Mouse (Mus musculus) lung, postnatal 0 days (tissue): ENCODE measurements at regions not wholly inside any gene's neighbourhood (a gene's known extent, or its start where the extent isn't known, plus 50 kb on each side); places are given as distances from the start of the nearest gene placed in this dataset.

ENCODE experiments used
- ATAC-seq: fragments of 200-750 bp; cut with Nextera tagmentation; 2 replicates; pipeline ENCODE4 v1.8.0; 2017; ENCODE audit warnings: moderate library complexity
- DNase-seq: peaks from one replicate; pipeline ENCODE4 v3.0.0-alpha.2; 2016; ENCODE audit warnings: low spot score
- H3K27ac ChIP-seq: fragments of 300-500 bp; sonication (generic); 2 replicates; pipeline ENCODE4 v1.5.1; 2014; ENCODE audit warnings: antibody characterized with exemption, mild to moderate bottlenecking, low read length, mixed read lengths
- H3K27me3 ChIP-seq: fragments of 300-500 bp; sonication (generic); replicated peaks from 2 replicates; pipeline ENCODE4 v1.6.1; 2014; ENCODE audit warnings: low read length, mixed read lengths; ENCODE audit not compliant: insufficient read depth
- H3K36me3 ChIP-seq: fragments of 300-500 bp; sonication (generic); 2 replicates; pipeline ENCODE4 v1.6.1; 2014; ENCODE audit warnings: low read length, mixed read lengths; ENCODE audit not compliant: insufficient read depth
- H3K4me1 ChIP-seq: fragments of 300-500 bp; sonication (generic); 2 replicates; pipeline ENCODE4 v1.6.1; 2014; ENCODE audit warnings: antibody characterized with exemption, low read depth, low read length, mixed read lengths; ENCODE audit not compliant: insufficient read depth
- H3K4me2 ChIP-seq: fragments of 300-500 bp; sonication (generic); replicated peaks from 2 replicates; pipeline ENCODE4 v1.6.1; 2014; ENCODE audit warnings: low read depth, mild to moderate bottlenecking, low read length, moderate library complexity, mixed read lengths
- H3K4me3 ChIP-seq: fragments of 300-500 bp; sonication (generic); 2 replicates; pipeline ENCODE4 v1.5.1; 2014; ENCODE audit warnings: low read depth, low read length
- H3K9ac ChIP-seq: fragments of 300-500 bp; sonication (generic); replicated peaks from 2 replicates; pipeline ENCODE4 v1.6.1; 2014; ENCODE audit warnings: low read depth, mild to moderate bottlenecking
- H3K9me3 ChIP-seq: fragments of 300-500 bp; sonication (generic); 2 replicates; pipeline ENCODE4 v1.6.1; 2016; ENCODE audit warnings: low read length, mixed read lengths
- CTCF ChIP-seq: IDR thresholded peaks from 2 replicates; pipeline ENCODE4 v1.5.1; 2016; ENCODE audit warnings: antibody characterized with exemption, mild to moderate bottlenecking
- EP300 ChIP-seq: IDR thresholded peaks from 2 replicates; pipeline ENCODE4 v1.6.1; 2016; ENCODE audit warnings: antibody characterized with exemption, mild to moderate bottlenecking, control low read depth
- WGBS: fragments of 180-500 bp; shearing (Covaris S2); extraction: QIAGEN DNeasy Blood & Tissue Kit; methylation state at CpG from one replicate; pipeline ENCODE4 v1.1.7; 2014; 5-methylcytosine and 5-hydroxymethylcytosine counted together

GRCm38 (mm10) chr12:107262516-107262915 is 225.9 kb upstream of the 3110018I06Rik start:
- H3K9ac ChIP-seq, result no peak overlapping the region
- H3K4me2 ChIP-seq, result no peak overlapping the region
- no peak overlapping the region for H3K4me3 ChIP-seq
- H3K9me3 ChIP-seq, result no peaks in the 10 kb centered on the region
- H3K27ac ChIP-seq, result no peak overlapping the region
- WGBS, result 58% methylated on average over 4 of the region's 4 CpGs
- TF ChIP-seq CTCF (no peak), EP300 (no peak)
- DNase-seq, result no peak
- no peak for ATAC-seq
- no peaks in the 10 kb centered on the region for H3K27me3 ChIP-seq
- H3K4me1 ChIP-seq, result no peaks in the 10 kb centered on the region
- no peaks in the 10 kb centered on the region for H3K36me3 ChIP-seq

DNA sequence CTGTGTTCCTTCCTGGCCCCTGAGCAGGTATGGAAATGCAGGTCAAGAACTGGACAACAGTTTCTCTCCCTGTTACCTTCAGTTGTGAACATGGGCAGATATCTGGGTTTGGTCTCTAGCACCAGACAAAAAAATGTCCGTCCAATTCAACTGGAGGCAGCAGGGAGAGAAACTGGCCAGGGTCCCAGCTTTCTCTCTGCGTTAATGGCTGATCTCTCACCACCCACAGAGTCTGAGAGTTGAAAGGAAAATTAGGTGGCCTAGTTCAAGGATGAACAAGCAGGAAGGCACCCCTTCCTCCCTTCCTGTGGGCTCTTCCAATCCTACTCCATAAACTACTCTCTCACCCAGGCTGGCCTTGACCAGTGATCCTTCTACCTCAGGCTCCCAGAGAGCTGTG is 221.7 kb upstream of the 3110018I06Rik start:
- Histone ChIP-seq H3K9ac (no peak overlapping the region), H3K27me3 (no peaks in the 10 kb centered on the region), H3K9me3 (no peaks in the 10 kb centered on the region), H3K36me3 (no peaks in the 10 kb centered on the region), H3K4me2 (no peak overlapping the region), H3K4me3 (no peak overlapping the region), H3K4me1 (no peaks in the 10 kb centered on the region), H3K27ac (no peak overlapping the region)
- ATAC-seq (no peak), DNase-seq (no peak)
- TF ChIP-seq CTCF (no peak), EP300 (no peak)
- WGBS, result 61% methylated on average over 2 of the region's 2 CpGs

DNA sequence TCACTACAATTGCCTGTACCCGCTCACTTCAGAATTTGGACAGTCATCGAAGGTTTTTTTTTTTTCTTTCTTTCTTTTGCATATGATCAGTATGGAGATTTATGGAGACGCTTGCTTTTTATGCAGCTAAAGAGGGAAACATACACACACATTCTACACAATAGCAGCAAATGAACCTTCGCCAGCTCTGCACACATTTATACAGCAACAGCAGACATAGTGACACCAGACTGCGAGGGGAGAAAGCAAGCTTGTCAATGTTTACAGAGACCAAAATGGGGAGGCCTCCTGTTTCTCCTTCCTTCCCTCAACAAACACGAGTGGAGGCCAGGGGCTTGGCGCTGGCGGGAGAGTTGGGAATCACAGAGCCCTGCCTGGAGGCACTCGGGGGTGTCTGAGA is 202.8 kb upstream of the 3110018I06Rik start:
- 50% methylated on average over 9 of the region's 9 CpGs for whole genome bisulfite sequencing
- H3K27me3 ChIP-seq, result no peaks in the 10 kb centered on the region
- H3K4me2 ChIP-seq, result no peak overlapping the region

GRCm38 (mm10) chr12:107291377-107291776 is 197.1 kb upstream of the 3110018I06Rik start:
- TF ChIP-seq EP300 (no peak), CTCF (no peak)
- Histone ChIP-seq H3K9me3 (no peaks in the 10 kb centered on the region), H3K36me3 (no peaks in the 10 kb centered on the region), H3K4me3 (no peak overlapping the region), H3K4me1 (no peaks in the 10 kb centered on the region), H3K27ac (no peak overlapping the region), H3K27me3 (no peaks in the 10 kb centered on the region), H3K9ac (no peak overlapping the region), H3K4me2 (no peak overlapping the region)
- 66% methylated on average over 5 of the region's 5 CpGs for WGBS
- DNase-seq (no peak), ATAC-seq (no peak)

More for the DNA sequence above, 202.8 kb upstream of the 3110018I06Rik start:
- H3K4me3 ChIP-seq, result no peak overlapping the region
- ATAC-seq (no peak), DNase-seq (no peak)
- no peaks in the 10 kb centered on the region for H3K36me3 ChIP-seq
- no peak overlapping the region for H3K9ac ChIP-seq
- TF ChIP-seq EP300 (no peak), CTCF (no peak)
- H3K9me3 ChIP-seq, result no peaks in the 10 kb centered on the region
- no peaks in the 10 kb centered on the region for H3K4me1 ChIP-seq
- H3K27ac ChIP-seq, result no peak overlapping the region

DNA sequence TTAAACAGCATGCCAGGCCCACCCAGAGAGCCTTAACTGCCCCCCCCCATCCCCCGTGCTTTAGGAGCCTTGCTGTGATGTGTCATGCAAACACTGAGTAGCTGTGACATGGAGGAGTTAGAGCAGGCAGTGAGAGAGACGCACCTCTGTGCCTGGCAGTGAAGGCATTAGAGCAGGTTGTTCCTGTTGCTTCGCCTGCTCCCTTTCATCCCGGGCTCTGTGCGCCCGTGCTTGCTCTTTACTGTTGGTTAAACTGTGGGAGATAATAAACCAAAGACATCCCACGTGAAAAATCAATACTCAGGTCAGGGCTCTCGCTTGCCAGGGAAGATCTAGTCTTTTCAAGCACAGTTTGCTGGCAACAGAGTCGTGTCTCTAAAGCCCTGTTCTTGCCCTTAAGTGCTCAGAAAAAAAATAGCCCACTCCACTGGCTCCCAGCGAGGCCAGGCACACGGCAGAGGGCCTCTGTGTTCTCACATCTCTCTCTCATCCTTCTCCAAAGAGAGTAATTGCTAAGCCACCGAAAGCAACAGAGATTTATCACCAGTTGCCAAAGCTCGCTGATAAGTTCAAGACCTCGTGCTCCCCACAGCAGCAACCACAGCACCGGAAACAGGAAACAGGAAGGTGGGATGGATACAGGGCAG is 181.2 kb upstream of the 3110018I06Rik start:
- ATAC-seq, result no peak
- H3K4me3 ChIP-seq, result no peak overlapping the region
- TF ChIP-seq EP300, result no peak
- no peak for TF ChIP-seq CTCF
- no peak overlapping the region for H3K27ac ChIP-seq
- 19% methylated on average over 15 of the region's 15 CpGs for WGBS
- no peak for DNase-seq
- no peak overlapping the region for H3K4me2 ChIP-seq
- no peak overlapping the region for H3K9ac ChIP-seq
- no peaks in the 10 kb centered on the region for H3K9me3 ChIP-seq
- no peaks in the 10 kb centered on the region for H3K27me3 ChIP-seq
- H3K4me1 ChIP-seq, result no peaks in the 10 kb centered on the region
- H3K36me3 ChIP-seq, result no peaks in the 10 kb centered on the region

GRCm38 (mm10) chr12:107315446-107315845 is 173.0 kb upstream of the 3110018I06Rik start:
- H3K27me3 ChIP-seq, result no peaks in the 10 kb centered on the region
- DNase-seq, result no peak
- no peak overlapping the region for H3K4me3 ChIP-seq
- TF ChIP-seq CTCF, result no peak
- TF ChIP-seq EP300, result no peak
- no peaks in the 10 kb centered on the region for H3K36me3 ChIP-seq
- no peak overlapping the region for H3K27ac ChIP-seq
- no peak overlapping the region for H3K9ac ChIP-seq
- H3K4me1 ChIP-seq, result no peaks in the 10 kb centered on the region
- H3K4me2 ChIP-seq, result no peak overlapping the region
- WGBS, result 91% methylated on average over 4 of the region's 4 CpGs
- no peaks in the 10 kb centered on the region for H3K9me3 ChIP-seq
- no peak for ATAC-seq

GRCm38 (mm10) chr12:107322861-107323260 is 165.6 kb upstream of the 3110018I06Rik start:
- Histone ChIP-seq H3K9ac (no peak overlapping the region), H3K4me2 (no peak overlapping the region), H3K27me3 (no peaks in the 10 kb centered on the region), H3K27ac (no peak overlapping the region), H3K9me3 (no peaks in the 10 kb centered on the region), H3K4me3 (no peak overlapping the region), H3K36me3 (no peaks in the 10 kb centered on the region), H3K4me1 (no peaks in the 10 kb centered on the region)
- no peak for ATAC-seq
- TF ChIP-seq EP300, result no peak
- TF ChIP-seq CTCF, result no peak
- WGBS, result 79% methylated on average over 7 of the region's 7 CpGs
- DNase-seq, result no peak
